Mouse (Mus musculus) MN1 (cell line): ENCODE measurements around the gene Col11a2.

Experiments
- DNase-seq: peaks from one replicate; pipeline ENCODE4 v3.0.0-alpha.2; 2016; ENCODE audit warnings: low spot score

The Col11a2 gene

DNA sequence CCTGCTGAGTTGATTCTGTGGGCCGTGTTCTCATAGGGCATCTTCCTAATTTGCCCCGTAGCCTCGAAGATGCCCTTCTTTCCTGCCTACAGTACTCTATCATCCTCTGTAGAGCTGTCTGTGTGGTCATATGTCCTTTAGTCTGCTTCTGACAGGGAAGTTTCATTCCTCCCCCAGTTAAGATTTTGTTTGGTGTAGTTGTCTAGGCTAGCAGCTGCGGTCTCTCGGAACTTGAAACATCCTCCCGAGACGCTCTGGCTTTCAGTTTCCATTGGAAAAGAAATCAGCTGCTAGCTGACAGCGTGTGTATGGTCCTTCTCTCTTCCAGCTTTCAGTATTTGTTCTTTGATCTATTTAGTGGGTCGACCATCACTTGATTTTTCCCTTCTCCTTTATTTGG is 65.6 kb downstream of the Col11a2 start:
- DNase-seq = no peak

DNA sequence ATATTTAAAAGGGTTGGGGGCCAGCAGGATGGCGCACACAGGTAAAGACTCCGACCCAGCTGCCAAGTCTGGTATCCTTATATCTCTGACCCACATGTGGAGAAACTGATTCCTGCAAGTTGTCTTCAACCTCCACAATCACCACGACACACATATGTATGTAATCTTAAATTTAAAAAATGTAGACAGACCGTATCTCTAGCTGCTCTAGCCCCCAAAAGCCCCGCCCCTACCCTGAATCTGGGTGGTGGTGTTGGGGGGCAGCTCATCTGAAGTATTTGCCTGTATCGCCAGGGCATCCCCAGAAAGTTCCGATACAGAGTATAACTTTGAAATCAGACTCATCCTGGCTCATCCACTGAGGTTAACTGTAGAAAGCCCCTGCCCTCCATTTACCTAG is 67.3 kb downstream of the Col11a2 start:
- no peak for DNase-seq

DNA sequence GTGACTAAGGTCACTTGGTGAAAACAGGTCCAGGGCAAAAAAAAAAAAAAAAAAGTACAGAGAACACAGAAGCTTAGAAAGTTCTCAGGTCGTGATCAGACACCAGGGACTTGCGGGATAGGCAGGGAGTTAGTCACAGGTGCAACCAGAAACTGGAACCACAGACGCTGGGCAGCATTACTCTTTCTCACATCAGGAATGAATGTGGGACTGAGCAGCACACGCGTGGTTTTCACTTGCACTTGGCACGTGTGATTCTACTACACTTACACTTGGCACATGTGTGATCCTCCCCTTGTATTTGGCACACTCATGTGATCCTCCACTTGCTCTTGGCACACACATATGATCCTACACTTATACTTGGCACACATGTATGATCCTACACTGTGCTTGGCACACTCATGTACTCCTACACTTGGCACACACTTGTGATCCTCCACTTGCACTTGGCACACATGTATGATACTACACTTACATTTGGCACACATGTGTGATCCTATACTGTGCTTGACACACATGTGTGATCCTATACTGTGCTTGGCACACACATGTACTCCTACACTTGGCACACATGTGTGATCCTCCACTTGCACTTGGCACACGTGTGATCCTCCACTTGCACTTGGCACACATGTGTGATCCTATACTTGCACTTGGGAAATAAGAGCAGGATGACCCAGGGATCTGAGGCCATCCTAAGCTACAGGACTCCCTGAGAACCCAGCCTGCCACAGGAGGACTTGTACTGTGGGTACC is 68.1 kb downstream of the Col11a2 start:
- no peak for DNase-seq

DNA sequence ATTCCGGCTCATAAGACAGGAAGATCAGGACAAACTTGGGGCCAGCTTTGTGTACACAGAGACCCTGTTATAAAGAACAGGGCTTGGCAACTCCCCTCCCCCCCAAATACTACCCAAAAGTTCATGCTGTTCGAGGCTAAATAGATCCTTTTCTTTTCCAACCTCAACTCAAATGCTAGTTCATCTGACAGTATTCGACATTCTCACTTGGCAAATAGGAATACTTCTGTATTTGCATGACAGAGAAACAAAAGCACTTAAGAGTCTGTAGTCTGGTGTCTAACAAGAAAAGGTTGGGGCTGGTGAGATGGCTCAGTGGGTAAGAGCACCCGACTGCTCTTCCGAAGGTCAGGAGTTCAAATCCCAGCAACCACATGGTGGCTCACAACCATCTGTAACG is 69.2 kb downstream of the Col11a2 start:
- no peak for DNase-seq

DNA sequence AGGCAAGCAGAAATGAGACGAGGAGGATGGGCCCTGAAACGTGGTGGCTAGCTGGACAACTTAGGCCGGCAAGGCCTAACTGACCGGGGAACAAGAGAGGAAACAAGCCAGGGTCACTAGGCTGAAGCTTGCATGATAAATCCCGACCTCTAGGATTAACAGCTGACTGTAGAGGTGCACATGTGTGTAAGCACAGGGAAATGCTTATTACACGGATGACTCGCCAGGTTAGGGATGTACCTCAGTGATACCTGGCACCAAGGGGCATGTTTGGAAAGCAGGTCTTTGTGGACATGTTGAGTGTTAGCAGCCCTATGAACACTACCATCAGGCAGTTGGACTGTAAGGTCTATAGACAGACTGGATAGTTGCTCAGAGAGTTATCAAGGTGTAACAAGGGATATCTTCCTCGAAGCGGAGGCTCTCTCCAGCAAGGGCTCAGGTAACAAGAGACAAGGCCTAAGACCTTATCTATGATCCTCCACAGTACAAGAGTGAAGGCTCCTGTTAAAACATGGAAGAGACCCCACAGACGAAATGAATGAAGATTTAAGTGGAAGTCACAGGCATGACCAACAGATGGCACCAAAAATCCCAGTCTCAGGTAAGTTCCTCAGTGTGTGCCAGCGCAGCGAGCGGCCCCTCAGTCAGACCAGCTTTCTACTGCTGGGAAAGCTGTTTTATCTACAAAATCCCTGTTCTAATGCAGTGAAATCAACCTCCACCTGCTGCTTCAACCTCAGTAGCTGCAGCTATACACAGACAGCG is 70.0 kb downstream of the Col11a2 start:
- DNase-seq = no peak

DNA sequence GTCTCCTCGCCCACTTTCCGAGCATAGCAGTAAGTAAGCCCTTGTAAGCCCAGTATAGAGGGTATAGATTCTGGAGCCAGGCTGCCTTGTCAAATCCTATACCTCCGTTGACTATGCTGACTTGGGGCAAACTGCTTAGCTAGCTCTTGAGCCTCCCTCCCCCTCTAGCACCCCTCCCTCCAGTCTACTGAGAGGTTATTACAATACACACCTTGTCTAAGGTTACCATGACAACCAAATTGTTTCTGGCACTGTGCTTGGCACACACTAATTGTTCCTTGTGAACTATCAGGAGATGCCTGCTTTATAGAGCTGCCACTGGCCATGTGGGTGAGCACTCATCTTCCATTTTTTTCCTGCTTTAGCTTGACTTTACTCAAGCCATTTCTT is 70.6 kb downstream of the Col11a2 start:
- peak; percentile 44 for DNase-seq

DNA sequence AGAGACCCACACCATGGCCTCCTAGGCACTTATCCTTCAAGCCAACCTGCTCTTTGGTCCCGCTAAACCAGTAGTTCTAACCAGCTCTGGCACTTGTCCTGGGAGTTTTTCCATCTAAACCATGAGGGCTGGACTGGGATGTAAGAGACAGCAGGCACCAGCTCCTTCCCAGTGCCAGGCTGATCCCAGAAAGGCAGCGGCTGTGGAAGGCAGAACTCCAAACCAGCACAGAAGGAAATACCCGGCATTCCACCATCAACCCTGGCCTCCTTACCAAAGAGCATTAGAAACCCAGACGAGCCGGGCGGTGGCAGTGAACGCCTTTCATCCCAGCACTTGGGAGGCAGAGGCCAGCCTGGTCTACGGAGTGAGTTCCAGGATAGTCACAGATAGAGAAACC is 71.1 kb downstream of the Col11a2 start:
- DNase-seq = no peak

DNA sequence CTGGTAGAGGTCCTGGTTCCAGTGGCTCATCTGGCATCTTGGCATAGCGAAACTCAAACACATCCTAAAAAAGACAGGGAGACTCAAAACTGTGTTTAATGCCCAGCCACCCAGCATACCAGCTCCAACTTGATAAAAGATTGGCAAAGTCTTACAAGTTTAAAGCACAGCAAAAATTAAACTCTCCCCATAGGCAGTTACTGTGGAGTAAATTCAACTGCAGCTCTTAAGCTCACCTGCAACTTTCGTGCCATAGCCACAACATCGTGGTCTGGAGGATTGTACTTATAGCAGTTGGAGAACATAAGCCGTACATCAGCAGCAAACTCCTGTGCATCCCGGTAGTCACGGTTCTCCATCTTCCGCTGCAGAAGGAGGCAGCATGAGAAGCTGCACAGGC is 74.9 kb downstream of the Col11a2 start:
- no peak for DNase-seq
